Mouse (Mus musculus) kidney, postnatal 4 days (tissue): ENCODE results near the gene Mib2.

Experiments used
- DNase-seq, 2 experiments: peaks; one replicate each; pipeline ENCODE4 v3.0.0; 2021; ENCODE audit warnings: mixed read lengths in 2 of 2

Gene Mib2

GRCm38 (mm10) chr4:155611860-155612259 lies 57.1 kb downstream of the Mib2 start:
- DNase-seq: no peak

DNA sequence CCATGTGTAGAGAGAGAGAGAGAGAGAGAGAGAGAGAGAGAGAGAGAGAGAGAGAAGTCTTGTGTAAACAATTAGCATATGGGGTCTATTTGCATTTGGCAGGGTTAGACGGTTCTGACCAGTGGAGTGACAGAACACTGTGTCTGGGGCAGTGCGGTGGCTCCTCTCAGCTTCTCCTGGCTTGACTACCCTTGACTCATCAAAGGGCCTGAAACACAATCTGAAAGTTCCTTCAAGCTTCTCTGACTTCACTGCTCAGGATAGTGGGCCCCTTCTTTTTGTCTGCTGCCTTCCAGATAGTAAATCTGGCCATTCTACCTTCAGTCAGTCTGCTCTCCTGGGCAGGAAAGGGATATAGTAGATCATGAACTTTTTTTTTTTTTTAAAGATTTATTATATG lies 62.2 kb downstream of the Mib2 start:
- DNase-seq: no peak

DNA sequence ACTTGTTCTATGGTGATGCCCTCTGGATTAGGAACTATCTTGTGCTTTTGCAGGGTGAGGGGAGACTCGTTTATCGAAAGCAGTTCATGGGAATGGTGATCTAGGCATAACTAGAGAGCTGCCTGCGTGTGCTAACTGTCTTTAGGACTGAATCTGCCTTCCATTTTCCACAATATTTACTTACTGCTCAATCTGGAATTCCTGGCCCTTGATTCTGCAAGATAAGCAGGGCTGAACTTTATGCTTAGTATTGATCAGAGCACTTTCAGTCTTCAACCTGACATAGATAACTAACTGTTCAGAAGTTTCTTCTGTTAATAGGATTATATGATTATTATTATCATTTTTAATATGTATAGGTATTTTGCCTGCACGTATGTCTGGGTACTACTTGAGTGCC lies 63.9 kb downstream of the Mib2 start:
- DNase-seq: no peak
